Mouse (Mus musculus) heart, embryonic 13.5 days (tissue): ENCODE data around the gene Esrra. TPM values are rescaled to one million over a fixed set of nuclear protein-coding genes. Genes with fewer than 3 reads are reported as not detected.

Experiments
- ATAC-seq: fragments of 200-750 bp; cut with Nextera tagmentation; 2 replicates; pipeline ENCODE4 v1.8.0; 2017; ENCODE audit warnings: moderate TSS enrichment; ENCODE audit not compliant: insufficient number of reproducible peaks, low FRiP score, low TSS enrichment; ENCODE audit errors: extremely low read depth
- H3K27ac ChIP-seq: fragments of 300-500 bp; sonication (generic); replicated peaks from 2 replicates; pipeline ENCODE4 v1.5.1; 2015; ENCODE audit warnings: moderate library complexity, mild to moderate bottlenecking, inconsistent platforms
- H3K27me3 ChIP-seq: fragments of 300-500 bp; sonication (generic); replicated peaks from 2 replicates; pipeline ENCODE4 v1.6.1; 2015; ENCODE audit warnings: mild to moderate bottlenecking, inconsistent platforms
- H3K36me3 ChIP-seq: fragments of 300-500 bp; sonication (generic); 2 replicates; pipeline ENCODE4 v1.6.1; 2015; ENCODE audit warnings: mild to moderate bottlenecking, inconsistent platforms
- H3K4me1 ChIP-seq: fragments of 300-500 bp; sonication (generic); 2 replicates; pipeline ENCODE4 v1.6.1; 2015; ENCODE audit warnings: inconsistent platforms
- H3K4me2 ChIP-seq: fragments of 300-500 bp; sonication (generic); 2 replicates; pipeline ENCODE4 v1.6.1; 2015; ENCODE audit warnings: inconsistent platforms, mild to moderate bottlenecking, moderate library complexity
- H3K4me3 ChIP-seq: fragments of 300-500 bp; sonication (generic); 2 replicates; pipeline ENCODE4 v1.5.1; 2015; ENCODE audit warnings: moderate library complexity, mild to moderate bottlenecking, inconsistent platforms
- H3K9ac ChIP-seq: fragments of 300-500 bp; sonication (generic); 2 replicates; pipeline ENCODE4 v1.6.1; 2015; ENCODE audit warnings: inconsistent platforms, mild to moderate bottlenecking, moderate library complexity
- H3K9me3 ChIP-seq: fragments of 300-500 bp; sonication (generic); 2 replicates; pipeline ENCODE4 v1.6.1; 2016; ENCODE audit warnings: inconsistent platforms
- WGBS: fragments of 180-500 bp; shearing (Covaris S2); methylation state at CpG from one replicate; pipeline ENCODE4 v1.1.7; 2015; ENCODE audit warnings: mixed read lengths; 5-methylcytosine and 5-hydroxymethylcytosine counted together
- polyA plus RNA-seq: library from polyadenylated mRNA; unstranded; fragments of >200 nt; fragmentation: Nextera tagmentation; extraction: Ambion mirVana; gene quantifications from 2 replicates; pipeline ENCODE4 v1.2.1, GENCODE M21; 2015

Esrra gene
- polyA plus RNA-seq, 1 experiment from 2014 or later = 30.4 TPM

- H3K36me3 ChIP-seq = peaks cover 38% of the 10 kb centered on the region
- H3K27me3 ChIP-seq = no peaks in the 10 kb centered on the region
- H3K9ac ChIP-seq = peak overlapping the region; percentile 86
- peaks cover 46% of the 10 kb centered on the region for H3K4me1 ChIP-seq
- WGBS = 0% methylated on average over 35 of the region's 35 CpGs
- no peaks in the 10 kb centered on the region for H3K9me3 ChIP-seq
- peak overlapping the region; percentile 91 for H3K4me2 ChIP-seq
- peak; percentile 52 for ATAC-seq
- peak overlapping the region; percentile 63 for H3K4me3 ChIP-seq
- peak overlapping the region; percentile 97 for H3K27ac ChIP-seq
These were observed 29.9 kb upstream of the Esrra start for GRCm38 (mm10) chr19:6951381-6951968.

DNA sequence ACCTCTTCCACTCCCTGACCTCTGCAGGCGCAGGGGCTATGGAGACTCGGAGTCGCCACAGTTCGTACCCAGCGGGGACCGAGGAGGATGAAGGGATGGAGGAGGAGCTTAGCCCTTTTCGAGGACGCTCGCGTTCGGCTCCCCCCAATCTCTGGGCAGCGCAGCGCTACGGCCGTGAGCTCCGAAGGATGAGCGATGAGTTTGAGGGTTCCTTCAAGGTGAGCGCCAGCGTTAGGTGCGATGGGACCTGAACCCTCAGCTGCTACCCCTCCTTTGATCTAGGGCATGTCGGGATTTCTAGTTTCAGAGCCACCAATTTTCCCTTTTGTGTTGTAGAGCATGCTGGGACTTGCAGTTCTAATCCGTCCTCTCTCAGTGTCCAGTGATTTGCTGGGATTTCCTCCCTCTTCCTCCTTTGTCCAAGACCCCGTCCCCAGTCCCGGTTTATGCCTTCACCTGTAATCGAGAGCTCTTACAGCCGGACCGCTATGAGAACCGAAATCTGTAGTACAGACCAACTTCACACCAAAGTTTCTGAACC, 29.1 kb upstream of the Esrra start:
- Histone ChIP-seq H3K27me3 (no peaks in the 10 kb centered on the region), H3K4me1 (peaks cover 41% of the 10 kb centered on the region), H3K9ac (peak overlapping the region; percentile 86), H3K36me3 (peaks cover 37% of the 10 kb centered on the region), H3K4me3 (peak overlapping the region; percentile 63), H3K27ac (peak overlapping the region; percentile 97), H3K9me3 (no peaks in the 10 kb centered on the region), H3K4me2 (peak overlapping the region; percentile 91)
- ATAC-seq = no peak
- WGBS = 1% methylated on average over 28 of the region's 28 CpGs

- H3K4me1 ChIP-seq = peaks cover 34% of the 10 kb centered on the region
- WGBS = 60% methylated on average over 5 of the region's 5 CpGs
These were observed 28.3 kb upstream of the Esrra start for GRCm38 (mm10) chr19:6949951-6950350.

GRCm38 (mm10) chr19:6949532-6949931, 27.9 kb upstream of the Esrra start:
- Histone ChIP-seq H3K27me3 (no peaks in the 10 kb centered on the region), H3K36me3 (peaks cover 37% of the 10 kb centered on the region), H3K4me1 (peaks cover 30% of the 10 kb centered on the region), H3K4me3 (no peak overlapping the region), H3K4me2 (no peak overlapping the region), H3K27ac (no peak overlapping the region), H3K9me3 (no peaks in the 10 kb centered on the region), H3K9ac (peak overlapping the region; percentile 86)
- ATAC-seq = no peak
- WGBS = 88% methylated on average over 5 of the region's 5 CpGs

More at GRCm38 (mm10) chr19:6949951-6950350, 28.3 kb upstream of the Esrra start:
- no peak for ATAC-seq
- peak overlapping the region; percentile 86 for H3K9ac ChIP-seq
- peak overlapping the region; percentile 97 for H3K27ac ChIP-seq
- no peaks in the 10 kb centered on the region for H3K9me3 ChIP-seq
- no peaks in the 10 kb centered on the region for H3K27me3 ChIP-seq
- H3K4me3 ChIP-seq = peak overlapping the region; percentile 63
- peaks cover 37% of the 10 kb centered on the region for H3K36me3 ChIP-seq
- H3K4me2 ChIP-seq = peak overlapping the region; percentile 91

GRCm38 (mm10) chr19:6948186-6948585, 26.6 kb upstream of the Esrra start:
- Histone ChIP-seq H3K9ac (no peak overlapping the region), H3K27ac (no peak overlapping the region), H3K9me3 (no peaks in the 10 kb centered on the region), H3K36me3 (peaks cover 30% of the 10 kb centered on the region), H3K4me3 (no peak overlapping the region), H3K4me1 (peaks cover 25% of the 10 kb centered on the region), H3K27me3 (no peaks in the 10 kb centered on the region), H3K4me2 (no peak overlapping the region)
- ATAC-seq = no peak
- WGBS = 78% methylated on average over 4 of the region's 4 CpGs

GRCm38 (mm10) chr19:6947742-6948141, 26.1 kb upstream of the Esrra start:
- H3K27me3 ChIP-seq = no peaks in the 10 kb centered on the region
- H3K4me1 ChIP-seq = peaks cover 25% of the 10 kb centered on the region
- no peak overlapping the region for H3K27ac ChIP-seq
- WGBS = 43% methylated on average over 4 of the region's 4 CpGs
- ATAC-seq = no peak
- no peak overlapping the region for H3K9ac ChIP-seq
- no peaks in the 10 kb centered on the region for H3K9me3 ChIP-seq
- H3K36me3 ChIP-seq = peaks cover 30% of the 10 kb centered on the region
- H3K4me2 ChIP-seq = no peak overlapping the region
- no peak overlapping the region for H3K4me3 ChIP-seq

GRCm38 (mm10) chr19:6943709-6944108, 22.1 kb upstream of the Esrra start:
- 93% methylated on average over 6 of the region's 6 CpGs for WGBS
- Histone ChIP-seq H3K4me1 (peaks cover 30% of the 10 kb centered on the region), H3K27ac (no peak overlapping the region), H3K4me2 (no peak overlapping the region), H3K4me3 (no peak overlapping the region), H3K9me3 (no peaks in the 10 kb centered on the region), H3K27me3 (no peaks in the 10 kb centered on the region), H3K36me3 (peaks cover 30% of the 10 kb centered on the region), H3K9ac (no peak overlapping the region)
- no peak for ATAC-seq

- Histone ChIP-seq H3K36me3 (peaks cover 30% of the 10 kb centered on the region), H3K9me3 (no peaks in the 10 kb centered on the region), H3K4me2 (peak overlapping the region; percentile 100), H3K9ac (peak overlapping the region; percentile 87), H3K4me1 (peaks cover 30% of the 10 kb centered on the region), H3K4me3 (peak overlapping the region; percentile 67), H3K27ac (peak overlapping the region; percentile 97), H3K27me3 (no peaks in the 10 kb centered on the region)
- no peak for ATAC-seq
- 20% methylated on average over 5 of the region's 5 CpGs for WGBS
These were observed 21.2 kb upstream of the Esrra start for GRCm38 (mm10) chr19:6942764-6943163.

DNA sequence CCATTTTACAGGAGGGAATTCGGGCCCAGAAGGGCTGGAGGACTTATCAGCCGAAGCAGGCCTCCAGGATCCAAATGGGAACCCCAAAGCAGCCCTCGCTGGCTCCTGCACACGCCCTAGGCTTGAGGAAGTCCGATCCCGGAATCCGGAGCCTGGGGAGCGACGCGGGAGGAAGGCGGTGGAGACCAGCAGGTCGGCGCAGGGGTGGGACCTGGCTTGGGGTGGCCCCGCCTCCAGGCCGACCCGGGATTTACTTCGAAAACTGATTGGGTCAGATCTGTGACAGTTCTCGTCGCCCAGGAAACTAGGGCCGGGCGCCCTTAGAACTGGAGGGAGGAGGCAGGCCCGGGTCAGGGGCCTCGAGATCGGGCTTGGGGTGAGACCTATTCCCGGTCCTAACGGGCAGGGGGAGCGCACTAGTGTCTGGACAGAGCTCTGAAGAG, 20.7 kb upstream of the Esrra start, which contains the start of gene Gpr137:
Gene Gpr137 (minus strand): TSS at position 232 of the 443 bp plus-strand sequence.
- Histone ChIP-seq H3K27me3 (no peaks in the 10 kb centered on the region), H3K4me1 (peaks cover 30% of the 10 kb centered on the region), H3K27ac (peak within 1 kb of the TSS; percentile 97), H3K36me3 (peaks cover 30% of the 10 kb centered on the region), H3K4me2 (peak within 1 kb of the TSS; percentile 100), H3K9ac (peak within 1 kb of the TSS; percentile 87), H3K9me3 (no peaks in the 10 kb centered on the region), H3K4me3 (peak within 1 kb of the TSS; percentile 67)
- ATAC-seq = peak; percentile 84
- WGBS = under 1% methylated on average over 27 of the region's 27 CpGs

DNA sequence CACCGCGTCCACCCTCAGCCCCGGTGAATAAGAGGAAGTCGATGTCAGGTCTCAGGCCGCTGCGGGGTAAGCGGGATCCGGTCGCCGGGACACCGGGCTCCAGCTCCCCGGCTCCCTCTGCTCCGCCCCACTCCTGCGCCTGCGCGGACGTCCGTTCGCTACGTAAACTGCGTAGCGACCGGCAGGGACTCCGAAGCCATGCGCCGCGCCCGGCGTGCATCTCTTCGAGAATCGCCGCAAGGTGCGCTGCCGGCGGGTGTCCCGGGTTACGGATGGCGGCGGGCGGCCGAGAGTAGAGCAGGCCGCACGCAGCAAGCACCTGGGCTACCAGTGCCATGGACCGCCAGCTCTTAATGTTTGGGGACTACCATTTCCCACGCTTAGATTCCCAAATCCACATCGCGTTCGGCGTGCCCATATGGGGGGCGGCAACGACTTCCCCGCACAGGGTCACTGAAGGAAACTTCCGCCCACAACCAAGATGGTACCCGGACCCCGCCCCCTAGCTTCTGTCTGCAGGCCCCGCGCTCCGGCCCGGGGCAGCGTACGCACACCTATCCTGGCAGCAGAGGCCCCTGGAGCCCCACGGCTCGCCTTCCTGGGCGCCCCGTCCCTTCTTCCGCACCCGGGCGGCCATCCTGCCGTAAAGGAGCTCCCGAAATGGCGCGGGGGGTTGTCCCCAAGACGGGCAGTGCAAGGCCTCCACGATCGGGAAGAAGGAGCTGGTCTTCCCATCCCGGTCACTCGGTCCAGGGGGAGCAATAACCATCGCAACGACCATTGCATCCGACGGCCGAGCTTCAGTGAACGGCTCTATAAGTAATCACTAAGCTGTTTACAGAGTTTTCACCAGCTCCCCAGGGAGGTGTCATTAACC, 20.0 kb upstream of the Esrra start, which contains the start of gene Bad:
Gene Bad (plus strand): TSS at position 490 of the 877 bp plus-strand sequence.
- no peaks in the 10 kb centered on the region for H3K9me3 ChIP-seq
- under 1% methylated on average over 83 of the region's 83 CpGs for WGBS
- peak within 1 kb of the TSS; percentile 100 for H3K4me2 ChIP-seq
- peak; percentile 65 for ATAC-seq
- peak within 1 kb of the TSS; percentile 97 for H3K27ac ChIP-seq
- peak within 1 kb of the TSS; percentile 87 for H3K9ac ChIP-seq
- H3K27me3 ChIP-seq = 0 out of 2 replicates have a peak, but pooled peaks cover 5% of the 10 kb centered on the region
- peaks cover 30% of the 10 kb centered on the region for H3K4me1 ChIP-seq
- H3K36me3 ChIP-seq = peaks cover 24% of the 10 kb centered on the region
- peak within 1 kb of the TSS; percentile 67 for H3K4me3 ChIP-seq
